Mouse (Mus musculus): Measurements from ENCODE around the gene Acbd6. TPM values are rescaled to one million over a fixed set of nuclear protein-coding genes. Genes with fewer than 3 reads are reported as not detected.

Gene Acbd6
- total RNA-seq, 1 experiment from 2014 or later, result 24.6 TPM

DNA sequence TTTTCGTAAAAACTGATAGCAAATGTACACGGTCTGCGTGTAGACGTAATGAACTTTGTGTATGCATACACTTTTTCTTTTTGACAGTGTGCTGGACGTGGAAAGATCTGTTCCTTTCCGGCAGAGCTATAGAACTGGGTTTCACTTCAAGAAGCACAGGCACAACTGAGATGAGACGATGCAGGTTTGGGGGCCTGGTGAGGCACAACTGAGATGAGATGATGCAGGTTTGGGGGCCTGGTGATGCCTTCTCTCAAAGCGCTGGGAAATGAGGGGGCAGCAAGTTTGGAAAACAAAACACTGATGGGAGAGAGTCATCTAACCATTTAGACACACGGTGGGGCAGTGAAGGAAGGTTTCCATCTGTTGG lies 293 bp upstream of the Acbd6 start:
- ATAC-seq (replicated peaks; ENCODE audit: low read depth, poor library complexity, severe bottlenecking), result peak; percentile 10; the same call in 1 of the 2 replicates

GRCm38 (mm10) chr1:155560021-155560420 lies 2.1 kb downstream of the Acbd6 start:
- ATAC-seq (replicated peaks; ENCODE audit: low read depth, poor library complexity, severe bottlenecking), result no peak

DNA sequence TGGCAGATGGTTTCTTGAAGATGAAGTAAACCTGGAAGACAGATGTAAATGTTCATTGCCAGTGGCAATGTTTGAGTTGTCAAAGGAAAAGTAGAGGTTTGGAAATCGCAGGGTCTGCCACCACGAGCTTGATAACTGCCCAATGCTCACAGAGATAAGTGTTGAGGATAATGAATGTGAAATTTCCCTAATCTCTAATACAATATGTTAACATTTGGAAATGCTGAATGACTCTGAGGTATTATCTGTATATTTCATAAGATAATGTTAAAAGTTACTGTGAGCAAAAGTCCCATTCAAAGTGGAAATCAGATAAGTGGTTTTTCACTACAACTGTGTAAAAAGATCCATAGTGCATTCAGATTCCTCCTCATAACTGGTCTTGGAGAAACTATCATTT lies 2.8 kb downstream of the Acbd6 start:
- ATAC-seq (replicated peaks; ENCODE audit: low read depth, poor library complexity, severe bottlenecking), result no peak

GRCm38 (mm10) chr1:155562206-155562605 lies 4.3 kb downstream of the Acbd6 start:
- no peak for ATAC-seq (replicated peaks; ENCODE audit: low read depth, poor library complexity, severe bottlenecking)

- peak; percentile 97 for ATAC-seq (replicated peaks; ENCODE audit: low read depth, poor library complexity, severe bottlenecking)
These were observed 6.8 kb downstream of the Acbd6 start for GRCm38 (mm10) chr1:155564741-155565140.

DNA sequence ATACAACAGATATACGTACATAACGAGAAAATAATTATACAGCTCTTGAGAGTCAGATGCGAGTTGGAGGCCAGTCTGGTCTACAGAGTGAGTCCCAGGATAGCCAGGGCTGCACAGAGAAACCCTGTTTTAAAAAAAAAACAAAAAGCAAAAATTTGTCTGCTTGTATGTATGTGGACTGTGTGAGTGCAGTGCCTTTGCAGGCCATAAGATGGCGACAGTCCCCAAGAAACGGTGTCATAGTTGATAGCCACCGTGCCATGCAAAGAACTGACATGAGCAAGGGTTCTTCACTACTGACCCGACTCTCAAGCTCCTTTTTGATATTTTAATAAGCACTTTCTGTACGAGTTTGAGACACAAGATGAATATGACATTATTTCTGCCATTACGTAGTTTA lies 10.2 kb downstream of the Acbd6 start:
- ATAC-seq (replicated peaks; ENCODE audit: low read depth, poor library complexity, severe bottlenecking), result no peak

DNA sequence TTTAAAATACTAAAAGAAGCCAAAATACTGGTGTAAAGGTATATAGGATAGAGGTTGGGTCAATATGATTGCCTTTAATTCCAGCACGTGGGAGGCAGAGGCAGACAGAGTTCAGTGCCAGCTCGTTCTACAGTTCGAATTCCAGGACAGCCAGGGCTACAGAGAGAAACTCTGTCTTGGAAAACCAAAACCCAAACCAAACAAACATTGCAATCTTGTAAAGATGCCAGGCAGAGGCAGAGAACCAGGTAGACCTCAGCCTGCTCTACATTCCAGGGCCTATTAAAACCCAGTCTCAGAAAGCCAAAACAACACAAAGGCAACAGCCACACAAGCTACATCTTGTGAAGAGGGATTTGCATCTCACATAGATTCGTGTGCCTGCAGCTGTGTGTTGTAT lies 11.4 kb downstream of the Acbd6 start:
- no peak for ATAC-seq (replicated peaks; ENCODE audit: low read depth, poor library complexity, severe bottlenecking)

DNA sequence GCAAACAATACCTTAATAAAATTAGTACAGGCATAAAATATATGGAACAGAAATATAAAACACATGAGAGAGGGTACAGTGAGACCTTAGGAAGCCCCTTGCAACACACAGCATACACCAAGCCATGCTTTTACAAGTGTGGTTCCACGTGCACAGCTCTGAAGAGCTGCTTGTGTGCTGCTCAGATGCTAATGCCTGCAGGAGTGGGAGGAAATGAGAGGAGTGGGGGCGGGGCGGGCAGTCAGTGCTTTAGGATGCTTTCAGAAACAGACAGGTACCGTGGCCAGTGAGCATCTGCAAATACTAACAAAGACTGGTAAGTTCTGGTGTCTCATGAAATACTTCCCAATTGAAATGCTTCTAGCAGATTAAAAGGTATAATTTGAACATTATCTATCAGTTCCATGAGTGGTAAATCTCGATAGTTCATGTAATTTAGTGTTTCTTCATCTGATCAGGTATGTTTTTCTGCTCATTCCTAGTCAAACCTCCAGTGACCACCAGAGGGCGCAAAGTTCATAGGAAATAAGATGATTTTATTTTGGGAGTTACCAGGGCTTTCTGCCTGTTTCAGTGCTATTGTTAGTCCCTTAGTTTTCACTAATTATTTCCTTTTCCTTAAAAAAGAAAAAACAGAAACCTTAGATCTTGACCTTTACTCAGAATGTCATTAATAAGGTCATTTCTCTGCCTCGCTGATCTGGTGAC lies 17.2 kb downstream of the Acbd6 start:
- ATAC-seq (replicated peaks; ENCODE audit: low read depth, poor library complexity, severe bottlenecking), result 0 out of 2 replicates have a peak, but pooled peaks have one; percentile 42

DNA sequence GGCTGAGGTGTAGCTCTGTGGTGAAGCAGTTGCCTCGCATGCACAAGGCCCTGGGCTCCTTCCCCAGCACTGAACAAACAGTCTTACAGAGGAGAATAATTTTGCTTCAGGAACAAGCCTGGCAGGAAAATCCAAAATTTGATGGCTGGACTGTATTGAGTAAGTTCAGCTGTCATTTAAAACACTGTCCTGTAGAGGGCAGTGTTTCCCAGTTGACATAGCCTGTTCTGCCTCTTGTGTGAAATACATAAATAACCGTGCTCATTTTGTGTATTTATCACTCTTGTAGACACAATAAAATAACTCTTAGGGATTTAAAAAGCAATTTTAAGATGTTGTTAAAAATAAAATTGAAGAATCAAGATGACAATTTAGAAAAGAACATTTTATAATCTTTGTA lies 18.5 kb downstream of the Acbd6 start:
- peak; percentile 81 for ATAC-seq (replicated peaks; ENCODE audit: low read depth, poor library complexity, severe bottlenecking)

GRCm38 (mm10) chr1:155577316-155577715 lies 19.4 kb downstream of the Acbd6 start:
- ATAC-seq (replicated peaks; ENCODE audit: low read depth, poor library complexity, severe bottlenecking), result no peak

- ATAC-seq (replicated peaks; ENCODE audit: low read depth, poor library complexity, severe bottlenecking), result no peak
These were observed 30.0 kb downstream of the Acbd6 start for GRCm38 (mm10) chr1:155587961-155588360.

- ATAC-seq (replicated peaks; ENCODE audit: low read depth, poor library complexity, severe bottlenecking), result no peak
These were observed 36.2 kb downstream of the Acbd6 start for GRCm38 (mm10) chr1:155594141-155594540.

- no peak for ATAC-seq (replicated peaks; ENCODE audit: low read depth, poor library complexity, severe bottlenecking)
These were observed 38.7 kb downstream of the Acbd6 start for GRCm38 (mm10) chr1:155596576-155596975.

GRCm38 (mm10) chr1:155604706-155605105 lies 46.8 kb downstream of the Acbd6 start:
- ATAC-seq (replicated peaks; ENCODE audit: low read depth, poor library complexity, severe bottlenecking), result no peak

DNA sequence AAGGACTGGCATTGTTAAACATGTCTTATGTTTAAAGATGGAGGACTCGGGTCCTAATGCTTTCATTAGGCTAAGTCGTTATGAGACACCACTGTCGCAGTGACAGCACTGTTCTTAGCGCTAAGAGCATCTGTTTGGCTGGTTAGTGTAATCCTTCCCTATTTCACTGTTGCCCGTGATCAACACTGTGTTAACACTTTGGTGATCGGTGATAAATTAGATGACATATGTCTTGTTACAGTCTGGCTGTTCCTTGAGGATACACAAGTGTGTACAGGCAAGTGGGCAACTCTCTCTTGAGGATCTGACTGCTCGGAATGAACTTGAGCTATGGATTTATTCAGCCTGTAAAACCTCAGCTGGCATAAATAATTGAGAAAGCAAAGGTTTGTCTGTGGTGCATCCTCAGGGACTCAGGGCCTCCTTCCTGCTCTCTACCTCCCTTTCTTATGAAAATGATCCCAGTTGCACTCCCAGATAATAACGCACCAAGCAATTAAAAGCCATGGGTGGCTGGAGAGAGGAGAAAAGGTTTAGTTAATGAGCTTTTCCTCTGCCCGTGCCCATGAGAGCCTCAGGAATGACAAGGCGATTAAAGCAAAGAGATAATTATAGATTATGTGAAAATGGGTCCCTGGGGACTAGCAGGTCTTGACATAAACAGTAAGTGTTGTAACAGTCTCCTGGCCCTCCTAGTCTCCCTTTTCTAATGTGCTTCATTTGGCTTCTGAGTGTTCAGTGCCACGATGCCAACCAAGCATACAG lies 47.7 kb downstream of the Acbd6 start:
- ATAC-seq (replicated peaks; ENCODE audit: low read depth, poor library complexity, severe bottlenecking), result no peak

DNA sequence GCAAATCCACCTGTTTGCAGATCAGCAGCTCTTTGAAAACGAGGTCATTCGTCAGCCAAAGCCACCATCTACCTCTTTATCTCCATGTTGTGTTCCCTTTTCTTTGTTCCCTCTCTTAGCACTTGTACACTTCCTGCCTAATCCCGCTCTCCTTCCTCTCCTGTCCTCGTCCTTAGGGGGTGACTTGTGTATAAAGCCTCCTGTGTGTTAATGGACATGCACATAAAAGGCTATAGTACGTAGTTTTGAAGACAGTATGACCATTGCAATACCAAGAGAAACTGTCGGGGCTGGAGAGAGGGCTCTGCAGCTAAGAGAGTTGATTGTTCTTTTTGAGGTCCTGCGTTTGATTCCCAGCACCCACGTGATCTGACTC lies 48.2 kb downstream of the Acbd6 start:
- no peak for ATAC-seq (replicated peaks; ENCODE audit: low read depth, poor library complexity, severe bottlenecking)

- ATAC-seq (replicated peaks; ENCODE audit: low read depth, poor library complexity, severe bottlenecking), result no peak
These were observed 50.6 kb downstream of the Acbd6 start for GRCm38 (mm10) chr1:155608524-155608923.

DNA sequence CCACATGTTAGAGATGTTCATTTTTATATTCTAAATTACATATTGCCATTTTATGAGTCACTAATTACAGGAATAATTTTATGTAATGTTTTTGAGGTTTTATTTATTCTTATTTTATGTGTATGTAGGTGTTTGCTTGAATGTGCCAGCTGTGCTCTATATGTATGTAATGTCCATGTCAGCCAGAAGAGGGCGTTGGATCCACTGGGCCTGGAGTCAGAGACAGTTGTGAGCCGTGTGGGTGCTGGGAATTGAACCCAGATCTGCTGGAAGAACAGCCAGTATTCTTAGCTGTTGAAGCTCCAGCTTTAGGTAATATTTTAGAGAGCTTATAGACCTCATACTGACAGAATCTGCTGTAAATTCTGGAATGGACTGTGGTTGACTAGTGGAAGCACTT lies 56.5 kb downstream of the Acbd6 start:
- ATAC-seq (replicated peaks; ENCODE audit: low read depth, poor library complexity, severe bottlenecking), result no peak

- ATAC-seq (replicated peaks; ENCODE audit: low read depth, poor library complexity, severe bottlenecking), result no peak
These were observed 63.2 kb downstream of the Acbd6 start for GRCm38 (mm10) chr1:155621075-155621474.

GRCm38 (mm10) chr1:155623192-155623591 lies 65.3 kb downstream of the Acbd6 start:
- no peak for ATAC-seq (replicated peaks; ENCODE audit: low read depth, poor library complexity, severe bottlenecking)

DNA sequence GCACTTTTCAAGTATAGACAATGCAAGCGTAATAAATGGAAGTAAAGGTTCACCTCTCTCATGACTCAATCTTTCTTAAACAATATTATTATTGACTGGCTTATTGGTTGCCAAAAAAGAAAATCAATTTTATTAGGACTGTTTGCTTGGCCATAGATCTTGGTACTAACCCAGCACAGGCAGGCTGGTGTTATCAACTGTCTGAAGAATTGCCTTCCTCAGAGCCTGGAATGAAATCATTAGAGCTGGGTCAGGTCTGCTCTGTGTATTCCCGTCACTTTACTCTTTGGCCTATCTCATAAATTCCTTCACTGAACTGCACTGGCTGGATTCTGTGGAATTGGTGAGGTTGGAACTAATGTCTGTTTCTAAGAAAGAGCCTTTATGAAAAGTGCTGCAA lies 69.8 kb downstream of the Acbd6 start:
- no peak for ATAC-seq (replicated peaks; ENCODE audit: low read depth, poor library complexity, severe bottlenecking)

- no peak for ATAC-seq (replicated peaks; ENCODE audit: low read depth, poor library complexity, severe bottlenecking)
These were observed 78.7 kb downstream of the Acbd6 start for GRCm38 (mm10) chr1:155636648-155637047.

All from common myeloid progenitor, adult 5-6 weeks (primary cell).